Mouse (Mus musculus) heart, postnatal 0 days (tissue): ENCODE results near the gene Gpr157. TPM values are rescaled to one million over a fixed set of nuclear protein-coding genes. Genes with fewer than 3 reads are reported as not detected.

Experiments
- ATAC-seq: fragments of 200-750 bp; cut with Nextera tagmentation; 2 replicates; pipeline ENCODE4 v1.8.0; 2017; ENCODE audit warnings: low read depth, moderate number of reproducible peaks, moderate library complexity; ENCODE audit not compliant: insufficient read depth
- DNase-seq: peaks from one replicate; pipeline ENCODE4 v3.0.0-alpha.2; 2016; ENCODE audit warnings: low spot score
- H3K27ac ChIP-seq: fragments of 300-500 bp; sonication (generic); 2 replicates; pipeline ENCODE4 v1.5.1; 2014; ENCODE audit warnings: low read depth, mild to moderate bottlenecking
- H3K27me3 ChIP-seq: fragments of 300-500 bp; sonication (generic); 2 replicates; pipeline ENCODE4 v1.6.1; 2014; ENCODE audit warnings: low read length, mixed read lengths; ENCODE audit not compliant: control insufficient read depth, insufficient read depth
- H3K36me3 ChIP-seq: fragments of 300-500 bp; sonication (generic); replicated peaks from 2 replicates; pipeline ENCODE4 v1.6.1; 2014; ENCODE audit warnings: low read length, mixed read lengths; ENCODE audit not compliant: control insufficient read depth, insufficient read depth
- H3K4me1 ChIP-seq: fragments of 300-500 bp; sonication (generic); 2 replicates; pipeline ENCODE4 v1.6.1; 2014; ENCODE audit warnings: antibody characterized with exemption; ENCODE audit not compliant: control insufficient read depth, insufficient read depth
- H3K4me2 ChIP-seq: fragments of 300-500 bp; sonication (generic); 2 replicates; pipeline ENCODE4 v1.6.1; 2014; ENCODE audit warnings: low read depth, mild to moderate bottlenecking, low read length, moderate library complexity
- H3K4me3 ChIP-seq: fragments of 300-500 bp; sonication (generic); 2 replicates; pipeline ENCODE4 v1.5.1; 2014; ENCODE audit warnings: low read depth, low read length
- H3K9ac ChIP-seq: fragments of 300-500 bp; sonication (generic); replicated peaks from 2 replicates; pipeline ENCODE4 v1.6.1; 2014; ENCODE audit warnings: low read depth, low read length, mixed read lengths
- H3K9me3 ChIP-seq: fragments of 300-500 bp; sonication (generic); replicated peaks from 2 replicates; pipeline ENCODE4 v1.6.1; 2016; ENCODE audit warnings: low read length; ENCODE audit not compliant: control insufficient read depth
- CTCF ChIP-seq: IDR thresholded peaks from 2 replicates; pipeline ENCODE4 v1.5.1; 2016; ENCODE audit warnings: antibody characterized with exemption, control low read depth, low read depth
- EP300 ChIP-seq: IDR thresholded peaks from 2 replicates; pipeline ENCODE4 v1.6.1; 2016; ENCODE audit warnings: antibody characterized with exemption, low read depth
- WGBS: fragments of 180-500 bp; shearing (Covaris S2); extraction: QIAGEN DNeasy Blood & Tissue Kit; methylation state at CpG from one replicate; pipeline ENCODE4 v1.1.7; 2014; 5-methylcytosine and 5-hydroxymethylcytosine counted together
- polyA plus RNA-seq: library from polyadenylated mRNA; unstranded; fragments of >200 nt; fragmentation: Nextera tagmentation; extraction: Ambion mirVana; gene quantifications from 2 replicates; pipeline ENCODE4 v1.2.1, GENCODE M21; 2015
- total RNA-seq: library from RNA; depleted of rRNA; stranded (reverse); fragments of >200 nt; gene quantifications from 2 replicates; pipeline ENCODE4 v1.2.3, GENCODE M21; 2014; ENCODE audit warnings: low replicate concordance

The Gpr157 gene
- total and polyA plus RNA-seq, 2 experiments from 2014 or later: 4.5 to 23.3 TPM

- H3K9ac ChIP-seq: no peak overlapping the region
- H3K27me3 ChIP-seq: no peaks in the 10 kb centered on the region
- H3K4me1 ChIP-seq: peaks cover 37% of the 10 kb centered on the region
- H3K4me3 ChIP-seq: no peak overlapping the region
- no peak overlapping the region for H3K27ac ChIP-seq
- no peaks in the 10 kb centered on the region for H3K36me3 ChIP-seq
- no peak overlapping the region for H3K4me2 ChIP-seq
- WGBS: 80% methylated on average over 18 of the region's 18 CpGs
- ATAC-seq: no peak
- TF ChIP-seq CTCF (peak; percentile 54), EP300 (no peak)
- no peak for DNase-seq
- H3K9me3 ChIP-seq: no peaks in the 10 kb centered on the region
Measured at GRCm38 (mm10) chr4:150091887-150092582, 4.9 kb downstream of the Gpr157 start.

GRCm38 (mm10) chr4:150092583-150092902, 5.4 kb downstream of the Gpr157 start:
- no peak overlapping the region for H3K4me2 ChIP-seq
- no peaks in the 10 kb centered on the region for H3K36me3 ChIP-seq
- TF ChIP-seq EP300 (no peak), CTCF (0 out of 2 replicates have a peak, but pooled peaks have one; percentile 1)
- no peaks in the 10 kb centered on the region for H3K27me3 ChIP-seq
- H3K9me3 ChIP-seq: no peaks in the 10 kb centered on the region
- H3K4me3 ChIP-seq: no peak overlapping the region
- ATAC-seq: no peak
- no peak overlapping the region for H3K9ac ChIP-seq
- H3K27ac ChIP-seq: no peak overlapping the region
- H3K4me1 ChIP-seq: peaks cover 37% of the 10 kb centered on the region
- no peak for DNase-seq
- 47% methylated on average over 3 of the region's 3 CpGs for WGBS

- H3K9ac ChIP-seq: 0 out of 2 replicates have a peak overlapping the region, but pooled peaks have one; percentile 15
- TF ChIP-seq CTCF (no peak), EP300 (no peak)
- no peak for DNase-seq
- no peaks in the 10 kb centered on the region for H3K27me3 ChIP-seq
- WGBS: 58% methylated on average over 12 of the region's 12 CpGs
- peaks cover 33% of the 10 kb centered on the region for H3K4me1 ChIP-seq
- no peak for ATAC-seq
- H3K9me3 ChIP-seq: no peaks in the 10 kb centered on the region
- H3K4me3 ChIP-seq: no peak overlapping the region
- H3K4me2 ChIP-seq: no peak overlapping the region
- no peaks in the 10 kb centered on the region for H3K36me3 ChIP-seq
- H3K27ac ChIP-seq: peak overlapping the region; percentile 11; the same call in 1 of the 2 replicates
Measured at GRCm38 (mm10) chr4:150093560-150094462, 6.6 kb downstream of the Gpr157 start.

- H3K4me1 ChIP-seq: peaks cover 28% of the 10 kb centered on the region
- peak overlapping the region; percentile 11; the same call in 1 of the 2 replicates for H3K27ac ChIP-seq
- H3K9me3 ChIP-seq: no peaks in the 10 kb centered on the region
- H3K4me2 ChIP-seq: no peak overlapping the region
- H3K4me3 ChIP-seq: no peak overlapping the region
- ATAC-seq (no peak), DNase-seq (no peak)
- WGBS: 72% methylated on average over 5 of the region's 5 CpGs
- peak overlapping the region; percentile 15; the same call in 1 of the 2 replicates for H3K9ac ChIP-seq
- TF ChIP-seq CTCF (no peak), EP300 (no peak)
- H3K27me3 ChIP-seq: no peaks in the 10 kb centered on the region
- peaks cover 2% of the 10 kb centered on the region for H3K36me3 ChIP-seq
Measured at GRCm38 (mm10) chr4:150094463-150094789, 7.3 kb downstream of the Gpr157 start.

- Histone ChIP-seq H3K27me3 (no peaks in the 10 kb centered on the region), H3K36me3 (peaks cover 13% of the 10 kb centered on the region), H3K27ac (no peak overlapping the region), H3K4me1 (peaks cover 17% of the 10 kb centered on the region; the same call in 1 of the 2 replicates), H3K4me3 (no peak overlapping the region), H3K9me3 (no peaks in the 10 kb centered on the region), H3K9ac (no peak overlapping the region), H3K4me2 (no peak overlapping the region)
- DNase-seq (no peak), ATAC-seq (no peak)
- TF ChIP-seq EP300 (no peak), CTCF (no peak)
- WGBS: 82% methylated on average over 7 of the region's 7 CpGs
Measured at GRCm38 (mm10) chr4:150096309-150096708, 9.1 kb downstream of the Gpr157 start.
